Mouse (Mus musculus): ENCODE results near the gene Sct.

Sct gene

DNA sequence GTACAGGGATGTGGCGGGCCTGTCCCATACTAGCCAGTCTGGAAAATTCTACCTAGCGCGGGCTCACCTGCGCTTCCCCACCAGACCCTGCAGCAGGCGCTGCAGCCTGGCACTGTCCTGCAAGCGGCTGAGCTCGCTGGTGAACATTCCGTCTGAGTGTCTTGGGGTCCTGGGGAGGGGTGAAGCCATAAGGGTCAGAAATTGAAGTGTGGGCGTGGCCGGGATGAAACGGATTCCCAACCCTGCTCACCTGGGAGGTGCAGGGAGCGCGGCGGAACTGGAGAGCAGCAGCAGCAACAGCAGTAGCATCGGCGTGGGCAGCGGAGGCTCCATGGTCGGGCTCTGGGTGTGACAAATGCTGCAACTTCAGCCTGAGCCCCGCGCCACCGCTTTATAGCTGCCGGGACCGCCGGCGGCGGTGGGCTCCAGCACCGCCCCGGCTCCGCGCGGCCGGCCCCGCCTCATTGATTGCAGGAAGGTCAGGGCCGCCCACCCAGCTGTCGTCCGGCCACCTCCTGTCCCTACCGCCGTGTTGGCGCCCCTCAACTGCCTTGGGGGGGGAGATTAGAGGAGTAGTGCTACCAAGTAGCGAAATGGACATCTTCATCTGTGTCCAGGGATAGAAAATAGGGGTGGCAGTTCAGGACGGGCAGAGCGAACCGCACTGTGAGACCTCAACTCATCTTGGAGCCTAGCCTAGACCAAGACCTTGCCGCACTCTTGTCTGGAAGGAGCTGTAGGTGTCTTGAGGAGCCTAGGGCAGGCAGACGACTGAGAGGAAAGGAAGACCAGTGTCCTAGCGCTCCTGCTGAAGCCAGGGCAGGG is at the start of gene Sct:
Gene Sct, minus strand, starts transcription at position 368 of the 825 bp plus-strand sequence.
- peak; percentile 71 for DNase-seq (ENCODE audit: low read depth, low spot score)

DNA sequence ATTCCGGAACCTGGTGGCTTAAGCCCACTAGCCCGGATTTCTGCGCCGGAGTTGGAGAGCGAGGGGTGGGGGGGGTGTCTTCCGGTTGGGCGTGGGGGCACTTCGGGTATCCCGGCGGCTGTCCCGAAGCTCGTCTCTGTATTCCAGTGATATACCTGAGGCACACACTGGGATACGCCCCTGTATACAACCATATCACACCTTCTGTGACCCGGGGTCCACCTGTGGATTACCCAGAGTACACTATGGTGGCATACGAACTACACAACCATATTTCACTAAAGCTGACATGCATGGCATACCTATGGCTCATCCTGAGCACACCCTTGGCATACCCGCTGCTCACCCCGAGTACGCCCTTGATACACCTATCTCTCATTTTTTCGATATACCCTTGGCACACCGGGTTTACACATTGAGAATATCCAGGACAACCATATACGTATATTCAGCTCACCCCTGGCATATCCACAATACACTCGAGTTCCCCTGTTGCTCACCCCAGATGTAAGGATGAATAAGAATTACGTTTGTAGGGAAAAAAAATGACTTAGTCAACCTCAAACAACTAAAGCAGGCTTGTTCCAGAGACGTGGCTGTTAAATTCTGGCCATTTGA is 49.5 kb upstream of the Sct start:
- DNase-seq (ENCODE audit: low read depth, low spot score): no peak

DNA sequence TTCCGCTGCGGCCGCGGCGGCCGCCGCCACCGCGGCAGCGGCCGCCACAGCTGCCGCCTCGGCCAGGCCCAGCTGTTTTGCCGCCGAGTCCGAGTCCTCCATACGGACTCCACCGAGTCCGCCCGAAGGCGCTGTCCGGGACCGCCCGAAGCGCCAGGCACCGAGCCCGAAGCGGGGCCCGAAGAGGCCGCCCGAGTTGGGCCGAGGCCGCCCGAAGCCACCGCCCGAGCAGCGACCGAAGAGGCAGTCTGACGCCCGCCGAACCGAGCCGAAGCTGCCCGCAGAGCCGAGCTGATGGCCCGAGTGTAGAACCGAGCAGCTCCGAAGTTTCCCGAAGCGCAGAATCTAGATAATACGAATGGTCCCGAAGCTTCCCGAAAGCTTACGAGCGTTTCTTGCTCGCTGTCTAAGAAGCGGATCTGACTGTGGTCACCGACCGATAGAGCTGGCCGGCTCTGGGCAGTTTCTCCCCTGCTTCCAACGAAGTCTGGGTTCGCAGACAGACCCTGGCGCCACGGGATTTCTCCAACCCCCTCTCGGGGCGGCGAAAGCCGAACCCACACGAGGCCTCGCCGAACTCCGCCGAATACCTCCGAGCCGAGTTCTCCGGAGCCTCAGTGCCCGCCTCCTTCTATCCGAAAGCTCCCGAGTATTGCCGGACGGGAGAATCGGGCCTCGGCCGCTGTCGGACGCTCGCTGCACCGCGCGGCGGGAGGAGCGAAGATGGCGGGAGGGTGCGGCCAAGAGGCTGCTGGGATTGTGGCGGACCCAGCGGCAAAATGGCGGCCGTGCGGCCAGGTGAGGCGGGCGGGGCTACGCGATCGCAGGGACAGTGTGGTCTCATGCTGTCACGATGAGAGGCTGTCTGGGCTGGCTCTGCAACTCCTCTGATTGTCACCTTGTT is 48.8 kb upstream of the Sct start, which contains the start of the genes Deaf1 and Tmem80:
Gene Deaf1, minus strand, starts transcription at position 222 of the 904 bp plus-strand sequence.
Gene Tmem80, plus strand, starts transcription at position 271 of the 904 bp plus-strand sequence.
- peak; percentile 84 for DNase-seq (ENCODE audit: low read depth, low spot score)

DNA sequence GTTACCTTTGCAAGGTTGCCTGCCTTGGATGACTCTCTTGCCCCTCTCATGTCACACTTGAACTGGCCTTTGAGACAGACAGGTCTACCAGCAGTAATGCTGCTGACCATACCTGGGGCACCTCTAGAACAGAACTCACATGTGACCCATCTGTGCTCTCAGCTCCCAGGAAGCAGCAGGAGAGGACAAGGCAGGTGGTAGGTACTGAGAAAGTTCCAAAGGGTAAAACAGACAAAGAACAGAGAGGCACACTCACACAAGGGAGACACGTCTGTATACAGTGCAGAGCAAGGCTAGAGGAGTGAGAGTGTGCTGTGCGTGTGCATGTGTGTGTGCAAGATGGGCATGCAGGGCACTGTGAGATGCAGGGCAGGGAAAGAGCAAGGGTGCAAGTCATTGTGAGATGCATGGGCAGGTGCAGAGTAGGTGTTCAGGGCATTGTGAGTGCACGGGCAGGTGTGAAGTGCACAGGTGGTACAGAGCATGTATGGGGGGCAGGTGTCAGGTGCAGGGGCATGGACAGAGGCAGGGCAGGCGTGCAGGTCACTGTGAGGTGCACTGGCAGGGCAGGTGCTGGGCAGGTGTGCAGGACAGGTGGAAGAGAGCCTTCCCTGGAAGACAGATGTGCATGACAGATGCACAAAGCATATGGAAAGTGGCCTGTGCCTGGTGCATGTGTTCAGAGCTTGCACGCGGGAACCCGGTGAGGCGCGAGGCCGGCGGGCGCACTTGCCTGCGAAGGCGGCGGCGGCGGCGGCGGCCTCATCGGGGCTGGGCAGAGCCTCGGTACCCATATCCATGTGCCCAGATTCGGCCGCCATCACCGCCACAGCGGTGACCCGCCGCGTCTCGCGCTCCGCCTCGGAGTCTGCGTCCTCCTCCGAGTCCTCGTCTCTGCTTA is 47.9 kb upstream of the Sct start:
- peak; percentile 18 for DNase-seq (ENCODE audit: low read depth, low spot score)

DNA sequence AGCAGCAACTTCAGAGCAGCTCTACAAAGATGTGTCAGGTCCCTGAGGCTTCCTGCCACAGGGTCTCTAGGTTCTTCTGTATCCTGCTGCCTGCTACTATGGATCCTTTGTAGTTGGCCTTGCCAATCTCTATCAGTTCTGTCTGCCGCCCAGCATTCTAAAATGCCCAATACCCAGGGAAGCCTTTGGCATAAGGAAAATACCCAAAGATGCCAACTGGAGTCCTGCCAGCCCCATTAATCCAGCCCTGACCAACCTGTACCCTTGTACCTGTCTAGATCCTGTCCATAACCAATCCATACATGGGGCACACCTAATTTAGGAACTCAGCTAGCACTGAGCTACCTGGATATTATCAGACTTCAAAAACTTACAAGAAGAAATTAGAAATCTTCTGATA is 45.8 kb upstream of the Sct start:
- no peak for DNase-seq (ENCODE audit: low read depth, low spot score)

DNA sequence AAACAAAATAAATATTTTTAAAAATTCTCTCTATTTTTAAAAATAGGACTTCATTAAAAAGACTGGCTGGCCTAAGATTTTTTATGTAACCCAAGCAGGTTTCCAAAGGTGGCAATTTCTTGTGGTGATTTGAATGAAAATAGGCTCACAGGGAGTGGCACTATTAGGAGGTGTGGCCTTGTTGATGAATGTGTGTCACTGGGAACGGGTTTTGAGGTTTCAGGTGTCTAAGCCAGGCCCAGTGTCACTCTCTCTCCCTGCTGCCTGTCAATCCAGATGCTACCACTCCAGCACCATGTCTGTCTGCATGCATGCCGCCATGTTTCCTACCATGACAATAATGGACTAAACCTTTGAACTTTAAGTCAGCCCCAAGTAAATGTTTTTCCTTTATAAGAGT is 40.5 kb upstream of the Sct start:
- DNase-seq (ENCODE audit: low read depth, low spot score): peak; percentile 72

DNA sequence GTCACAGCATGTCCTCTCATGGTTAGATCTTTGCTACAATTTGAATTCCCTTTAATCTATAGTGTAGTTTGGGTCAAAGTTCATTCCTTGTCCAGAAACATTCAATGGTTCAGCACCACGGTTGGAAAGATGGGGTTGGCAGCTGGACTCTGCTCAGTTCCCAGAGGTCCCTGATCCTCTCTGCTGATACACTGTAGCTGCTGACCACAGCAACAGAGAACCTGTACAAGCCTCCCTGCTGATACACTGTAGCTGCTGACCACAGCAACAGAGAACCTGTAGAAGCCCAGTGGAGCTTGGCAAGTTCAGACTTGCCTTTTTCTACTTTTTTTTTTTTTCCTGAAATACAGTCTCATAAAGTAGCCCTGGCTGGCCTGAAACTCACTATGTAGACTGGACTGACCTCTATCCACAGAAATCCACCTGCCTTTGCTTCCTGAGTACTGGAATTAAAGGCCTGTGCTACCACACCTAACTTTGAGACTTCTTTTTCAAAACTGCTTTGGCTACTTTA is 38.7 kb upstream of the Sct start:
- no peak for DNase-seq (ENCODE audit: low read depth, low spot score)

DNA sequence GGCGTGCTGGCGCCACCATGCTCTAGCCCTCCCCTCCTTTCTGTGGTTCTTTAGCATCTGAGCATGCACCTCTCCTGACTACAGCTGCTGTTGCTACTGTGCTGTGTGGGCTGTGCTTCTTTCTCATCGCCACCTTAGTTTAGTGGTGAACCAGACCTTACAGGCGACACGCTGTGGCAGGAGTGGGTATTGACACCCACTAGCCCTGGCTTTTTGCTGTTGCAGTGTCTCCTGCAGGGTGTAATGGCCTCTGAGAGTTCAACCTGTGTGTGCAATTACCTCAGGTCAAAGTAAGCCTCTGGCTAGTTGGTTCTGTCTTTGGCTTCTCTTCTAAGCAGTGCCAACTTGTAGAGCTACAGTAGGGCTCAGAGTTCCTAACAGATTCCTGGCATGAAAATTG is 37.0 kb upstream of the Sct start:
- DNase-seq (ENCODE audit: low read depth, low spot score): peak; percentile 75

DNA sequence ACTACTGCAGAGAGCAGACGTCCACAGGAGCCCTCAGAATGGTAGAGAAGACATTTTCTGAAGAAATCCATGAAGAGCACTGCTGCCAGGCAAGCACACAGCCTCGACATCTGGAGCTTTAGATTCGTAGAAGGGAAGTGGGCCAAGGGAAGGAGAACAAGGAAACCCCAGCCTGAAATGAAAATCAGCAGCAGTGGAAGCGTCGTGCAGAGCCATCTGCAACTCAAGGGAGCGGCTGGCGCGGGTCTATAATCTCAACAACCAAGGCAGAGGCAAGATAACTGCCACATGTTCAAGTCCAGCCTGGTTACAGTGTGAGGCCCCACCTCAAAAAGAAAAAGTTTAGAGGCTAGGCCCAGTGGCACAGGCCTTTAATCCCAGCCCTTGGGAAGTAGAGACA is 36.1 kb upstream of the Sct start:
- DNase-seq (ENCODE audit: low read depth, low spot score): no peak

DNA sequence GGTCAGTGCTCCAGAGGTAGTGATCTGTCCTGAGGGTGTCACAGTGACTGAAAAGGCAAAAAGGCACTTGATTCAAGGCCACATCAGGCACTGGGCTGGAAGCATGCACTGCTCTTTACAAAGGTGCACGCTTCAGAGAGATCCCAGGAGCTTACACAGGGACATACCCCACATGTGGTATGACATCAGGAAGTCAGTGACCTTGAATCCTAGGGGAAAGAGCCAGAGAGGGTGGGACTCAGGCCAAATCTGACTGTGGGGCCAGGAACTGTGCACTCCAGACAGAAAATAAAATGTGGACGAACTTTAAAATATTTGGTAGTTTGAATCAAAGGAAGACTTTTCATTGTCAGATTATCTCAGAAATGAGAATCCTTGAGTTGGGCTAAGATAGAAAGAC is 35.5 kb upstream of the Sct start:
- no peak for DNase-seq (ENCODE audit: low read depth, low spot score)

DNA sequence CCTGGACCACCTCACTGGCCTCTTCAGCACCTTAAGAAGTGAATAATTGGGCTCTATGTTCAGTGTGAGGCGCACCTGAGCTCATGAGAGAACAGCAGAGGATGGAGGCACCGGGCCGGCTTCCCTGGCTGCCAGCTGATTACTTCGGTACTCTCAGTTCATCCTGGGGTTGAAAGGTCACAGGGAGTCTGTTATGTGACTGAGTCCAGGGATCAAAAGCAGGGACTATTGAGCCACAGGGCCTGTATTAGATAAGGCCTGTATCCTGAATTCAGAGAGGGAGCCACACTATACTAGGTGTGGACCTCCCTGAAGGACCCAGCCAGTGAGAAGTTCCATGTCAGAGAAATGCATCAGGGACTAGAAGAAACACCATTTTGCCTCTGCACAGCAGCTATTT is 25.6 kb upstream of the Sct start:
- DNase-seq (ENCODE audit: low read depth, low spot score): no peak

DNA sequence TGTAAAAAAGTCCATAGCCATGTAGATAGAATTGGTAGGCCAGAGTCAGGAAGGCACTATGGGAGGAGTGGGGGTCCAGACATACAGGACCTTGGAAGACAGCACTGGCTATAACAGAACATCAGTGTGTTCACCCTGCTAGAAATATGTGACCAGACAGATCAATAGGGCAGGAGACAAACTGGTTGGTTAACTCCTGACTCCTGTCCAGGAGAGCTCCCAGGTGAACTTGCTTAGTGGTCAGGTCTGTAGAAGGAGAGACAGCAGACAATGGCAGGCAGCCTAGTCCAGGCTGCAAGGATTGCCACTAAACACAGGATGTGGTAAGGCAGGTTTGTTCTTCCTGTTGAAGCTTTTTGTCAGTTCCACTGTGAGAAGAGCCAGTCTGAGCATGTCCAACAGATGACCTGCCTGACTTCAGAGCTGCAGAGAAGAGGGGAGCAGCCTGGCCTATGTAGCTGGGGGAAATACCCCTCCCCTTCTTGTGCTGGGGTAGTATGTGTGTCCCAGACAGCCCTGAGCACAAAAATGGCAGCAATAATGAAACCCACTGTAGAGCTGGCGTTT is 23.9 kb upstream of the Sct start:
- DNase-seq (ENCODE audit: low read depth, low spot score): no peak

DNA sequence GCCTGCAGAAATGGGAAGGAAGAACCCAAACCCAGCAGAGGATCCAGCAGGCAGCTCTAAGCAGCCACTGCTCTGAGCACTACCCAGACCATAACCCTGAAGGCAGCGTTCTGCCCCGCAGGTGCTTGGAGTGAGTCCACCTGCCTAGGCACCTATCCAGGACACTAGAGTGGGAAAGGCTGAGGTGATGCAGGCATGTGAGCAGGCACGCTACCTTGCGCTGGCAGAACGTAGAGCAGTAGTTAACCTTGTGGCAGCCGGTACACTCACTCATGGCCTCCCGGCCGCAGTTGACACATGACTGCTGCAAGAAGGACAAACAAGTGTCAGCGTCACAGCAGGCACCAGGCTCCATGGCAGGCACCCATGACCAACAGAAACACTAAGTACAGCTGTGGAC is 22.5 kb upstream of the Sct start:
- DNase-seq (ENCODE audit: low read depth, low spot score): no peak

DNA sequence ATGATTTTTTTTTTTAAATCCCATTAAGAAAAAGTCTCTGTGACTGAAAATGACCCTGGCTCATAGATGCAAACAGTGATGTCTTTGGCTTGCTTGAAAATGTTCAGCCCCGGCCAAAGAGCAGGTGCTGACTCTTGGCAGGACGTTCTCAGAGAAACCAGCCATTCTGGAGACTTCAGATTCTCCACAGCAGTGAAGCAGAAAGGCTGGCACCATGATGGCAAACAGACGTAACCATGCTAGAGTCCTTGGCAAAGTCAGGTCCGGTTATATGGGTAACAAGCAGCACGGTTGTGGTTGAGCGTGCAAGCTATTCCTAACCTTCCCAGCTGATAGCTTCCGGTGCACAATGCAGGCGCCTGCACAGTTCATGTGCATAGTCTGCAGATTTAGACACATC is 20.2 kb upstream of the Sct start:
- DNase-seq (ENCODE audit: low read depth, low spot score): no peak

DNA sequence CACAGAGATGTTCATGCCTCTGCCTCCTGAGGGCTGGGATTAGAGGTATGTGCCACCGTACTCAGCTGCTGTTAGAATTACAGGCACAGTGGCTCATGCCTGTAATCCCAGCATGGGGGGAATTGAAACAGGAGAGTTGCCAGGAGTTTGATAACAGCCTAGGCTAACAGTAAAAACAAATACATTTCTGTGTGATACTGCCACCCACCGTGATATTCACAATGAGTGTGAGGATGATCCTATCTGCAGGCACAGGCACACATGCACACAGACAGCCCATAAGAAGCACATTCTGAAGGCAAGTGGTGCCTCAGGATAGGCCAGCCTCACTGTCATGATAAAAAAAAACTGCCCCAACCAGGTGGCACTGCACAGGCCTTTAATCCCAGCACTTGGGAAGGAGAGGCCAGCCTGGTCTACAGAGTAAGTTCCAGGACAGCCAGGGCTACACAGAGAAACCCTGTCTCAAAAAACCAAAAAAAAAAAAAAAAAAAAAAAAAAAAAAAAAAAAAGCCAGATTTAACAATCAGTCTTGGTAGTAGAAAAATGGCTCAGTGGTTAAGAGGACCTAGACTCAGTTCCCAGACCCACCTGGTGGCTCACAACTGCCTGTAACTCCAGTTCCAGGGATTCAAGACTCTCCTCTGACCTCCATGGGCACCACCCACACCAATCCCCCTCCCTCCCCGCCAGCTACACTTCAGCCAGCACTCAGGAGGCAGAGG is 19.2 kb upstream of the Sct start:
- DNase-seq (ENCODE audit: low read depth, low spot score): no peak

DNA sequence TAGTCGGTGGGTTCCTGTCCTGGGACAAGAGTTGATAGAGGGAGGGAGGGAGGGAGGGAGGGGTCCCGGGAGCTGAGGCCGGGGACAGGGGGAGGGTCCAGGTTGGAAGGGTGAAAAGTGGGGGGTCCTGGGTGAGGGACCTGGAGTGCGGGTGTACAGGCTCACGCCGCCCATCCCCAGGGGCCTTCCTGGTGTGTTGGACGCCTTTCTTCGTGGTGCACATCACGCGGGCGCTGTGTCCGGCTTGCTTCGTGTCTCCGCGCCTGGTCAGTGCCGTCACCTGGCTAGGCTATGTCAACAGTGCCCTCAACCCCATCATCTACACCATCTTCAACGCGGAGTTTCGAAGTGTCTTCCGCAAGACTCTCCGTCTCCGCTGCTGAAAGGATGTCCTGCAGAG is 15.5 kb upstream of the Sct start:
- no peak for DNase-seq (ENCODE audit: low read depth, low spot score)

DNA sequence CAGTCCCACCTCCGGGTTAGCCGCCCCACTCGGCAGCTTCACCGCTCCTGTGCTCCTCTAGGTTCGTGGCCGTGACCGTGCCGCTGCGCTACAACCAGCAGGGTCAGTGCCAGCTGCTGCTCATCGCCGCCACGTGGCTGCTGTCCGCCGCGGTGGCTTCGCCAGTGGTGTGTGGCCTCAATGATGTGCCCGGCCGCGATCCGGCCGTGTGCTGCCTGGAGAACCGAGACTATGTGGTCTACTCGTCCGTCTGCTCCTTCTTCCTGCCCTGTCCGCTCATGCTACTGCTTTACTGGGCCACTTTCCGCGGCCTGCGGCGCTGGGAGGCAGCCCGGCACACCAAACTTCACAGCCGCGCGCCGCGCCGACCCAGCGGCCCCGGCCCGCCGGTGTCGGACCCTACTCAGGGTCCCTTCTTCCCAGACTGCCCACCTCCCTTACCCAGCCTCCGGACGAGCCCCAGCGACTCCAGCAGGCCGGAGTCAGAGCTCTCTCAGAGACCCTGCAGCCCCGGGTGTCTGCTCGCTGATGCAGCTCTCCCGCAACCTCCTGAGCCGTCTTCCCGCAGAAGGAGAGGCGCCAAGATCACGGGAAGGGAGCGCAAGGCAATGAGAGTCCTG is 15.0 kb upstream of the Sct start:
- DNase-seq (ENCODE audit: low read depth, low spot score): peak; percentile 46

DNA sequence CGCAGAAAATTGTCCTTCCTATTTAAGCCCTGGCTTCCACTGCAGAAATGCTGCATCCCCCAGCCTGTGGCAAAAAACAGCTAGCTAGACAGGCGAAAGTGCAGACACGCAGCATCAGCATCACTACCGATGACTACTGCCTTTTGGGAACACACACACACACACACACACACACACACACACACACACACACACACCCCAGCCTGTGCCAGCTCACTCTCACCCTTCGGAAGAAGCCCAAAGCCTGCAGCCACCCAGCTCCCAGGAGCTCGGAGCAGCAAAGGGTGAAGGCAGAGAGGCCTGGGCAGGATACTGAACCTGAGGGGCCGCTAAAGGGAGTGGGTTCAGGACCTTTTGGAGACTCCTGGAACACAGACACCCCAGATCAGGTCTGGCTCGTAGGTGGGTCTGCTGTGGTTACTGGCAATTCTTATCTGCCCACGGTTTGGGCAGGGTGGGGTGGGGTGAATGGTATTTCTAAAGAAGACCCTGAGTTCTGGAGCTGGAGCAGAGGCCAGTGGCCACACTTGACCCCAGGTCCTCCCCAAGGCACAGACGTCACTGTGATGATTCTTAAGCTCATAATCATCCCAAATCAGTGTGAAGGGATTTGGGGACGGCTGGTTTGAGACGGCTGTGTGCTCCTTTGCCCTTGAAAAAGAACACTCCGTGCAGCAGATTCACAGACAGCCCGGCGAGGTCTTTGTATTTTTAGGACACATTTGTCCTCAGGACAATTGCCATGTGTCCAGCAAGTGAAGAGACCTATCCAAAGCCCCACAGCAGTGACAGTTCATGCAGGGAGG is 13.9 kb upstream of the Sct start:
- DNase-seq (ENCODE audit: low read depth, low spot score): no peak
